Mouse (Mus musculus) cerebellum, adult 11-12 months (tissue): ENCODE results near the gene Pih1d3.

Source experiments
- DNase-seq: peaks from one replicate; pipeline ENCODE4 v3.0.0; 2022

Gene Pih1d3

GRCm38 (mm10) chr1:31222564-31222963 lies at the start of gene Pih1d3, which contains the start of gene 4931428L18Rik:
Gene Pih1d3, plus strand, starts transcription at chr1:31222838.
Gene 4931428L18Rik, minus strand, starts transcription at chr1:31222684.
- no peak for DNase-seq

GRCm38 (mm10) chr1:31175401-31175800 lies 47.2 kb upstream of the Pih1d3 start:
- DNase-seq, result no peak

GRCm38 (mm10) chr1:31176101-31176500 lies 46.5 kb upstream of the Pih1d3 start, which contains the start of gene Lgsn:
Gene Lgsn, plus strand, starts transcription at chr1:31176401.
- no peak for DNase-seq

DNA sequence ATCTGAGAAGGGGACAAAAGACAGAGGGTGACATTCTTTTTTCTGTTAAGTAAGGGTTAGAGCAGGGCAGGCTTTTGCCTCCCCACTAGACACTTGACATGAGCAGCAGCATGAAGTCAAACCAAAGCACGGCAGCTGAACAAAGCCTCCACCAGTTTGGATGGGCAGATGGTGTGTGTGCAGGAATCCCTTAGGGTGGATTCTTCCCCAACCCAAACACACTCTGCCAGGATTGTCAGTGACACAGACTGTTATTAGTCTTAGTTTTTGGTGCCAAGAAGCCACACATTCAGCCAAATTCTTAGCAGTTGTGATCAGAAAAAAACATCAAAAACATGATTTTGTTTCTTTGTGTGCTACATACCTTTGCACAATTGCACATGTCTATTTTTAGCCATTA lies 44.4 kb upstream of the Pih1d3 start:
- peak; percentile 13 for DNase-seq

GRCm38 (mm10) chr1:31190237-31190866 lies 32.3 kb upstream of the Pih1d3 start:
- DNase-seq, result no peak

DNA sequence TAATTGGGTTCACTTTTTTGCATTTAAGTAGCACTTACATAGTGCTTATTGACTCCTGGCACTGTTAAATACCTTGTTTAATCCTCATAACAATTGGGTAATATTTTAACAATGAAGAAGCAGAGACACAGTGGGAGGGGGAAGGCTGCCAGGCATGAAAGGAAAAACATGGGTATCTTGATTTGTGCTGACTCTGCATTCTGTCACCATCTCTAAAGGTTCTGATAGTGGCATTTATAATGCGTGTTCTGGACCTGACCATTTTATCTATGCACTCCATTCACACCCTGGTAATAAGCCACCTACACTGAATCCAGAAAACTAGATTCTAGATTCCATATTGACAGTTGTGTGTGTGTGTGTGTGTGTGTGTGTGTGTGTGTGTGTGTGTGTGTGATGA lies 27.0 kb upstream of the Pih1d3 start:
- DNase-seq, result no peak

DNA sequence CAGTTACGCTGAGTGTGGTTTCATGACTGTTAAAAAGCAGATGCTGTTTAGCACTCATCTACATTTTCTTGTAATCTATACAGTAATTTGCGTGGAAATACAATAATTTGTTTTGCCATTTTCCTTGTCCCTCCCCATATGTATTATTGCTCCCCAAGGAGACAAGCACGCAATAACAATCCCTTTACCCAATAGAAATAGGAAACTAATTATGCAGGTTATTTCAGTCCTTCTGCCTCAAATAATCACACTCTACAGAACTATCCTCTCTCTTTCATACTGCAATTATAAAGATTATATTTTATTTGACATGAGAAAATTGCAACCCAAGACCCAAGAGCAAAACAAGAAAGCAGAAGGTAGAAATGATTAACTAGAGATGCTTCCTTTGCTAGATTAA lies 25.7 kb upstream of the Pih1d3 start:
- no peak for DNase-seq

- no peak for DNase-seq
Observed at GRCm38 (mm10) chr1:31203771-31204170, 18.9 kb upstream of the Pih1d3 start.

- DNase-seq, result no peak
Observed at GRCm38 (mm10) chr1:31205346-31205745, 17.3 kb upstream of the Pih1d3 start.

DNA sequence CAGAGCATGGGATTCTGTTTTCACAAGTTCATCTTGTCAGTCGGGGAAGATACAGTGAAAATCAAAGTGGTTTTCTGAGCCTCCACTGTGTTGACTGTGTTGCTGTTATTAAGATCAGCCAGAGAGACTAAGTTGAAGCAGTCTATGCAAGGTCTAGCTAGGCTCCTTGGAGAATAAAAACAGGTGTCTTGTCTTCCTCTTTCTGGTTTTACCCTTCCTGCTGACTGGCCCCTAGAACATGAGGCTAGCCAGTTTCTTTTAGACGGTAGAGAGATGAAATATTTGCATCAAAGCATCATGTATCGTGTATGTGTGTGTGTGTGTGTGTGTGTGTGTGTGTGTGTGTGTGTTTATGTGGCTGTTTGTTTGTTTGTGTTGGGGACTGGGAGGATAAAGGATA lies 16.9 kb upstream of the Pih1d3 start:
- no peak for DNase-seq

DNA sequence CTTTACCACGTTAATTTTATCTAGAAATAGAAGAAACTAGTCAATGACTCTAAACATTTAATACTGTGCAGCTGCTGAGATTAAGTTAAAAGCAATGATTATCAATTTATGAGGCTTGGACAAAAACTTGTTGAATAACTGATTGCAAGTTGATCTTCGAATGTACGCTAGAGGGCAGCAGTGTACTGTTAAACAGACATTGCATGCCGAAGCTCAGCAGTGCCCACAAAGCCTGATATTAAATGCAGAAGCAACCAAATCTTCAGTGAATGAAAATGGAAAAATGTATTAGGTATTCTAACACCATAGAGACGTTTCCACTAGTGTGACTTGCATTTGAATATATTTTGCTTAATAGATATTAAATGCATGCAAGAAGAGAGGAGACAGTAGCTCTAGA lies 12.5 kb upstream of the Pih1d3 start:
- DNase-seq, result no peak

DNA sequence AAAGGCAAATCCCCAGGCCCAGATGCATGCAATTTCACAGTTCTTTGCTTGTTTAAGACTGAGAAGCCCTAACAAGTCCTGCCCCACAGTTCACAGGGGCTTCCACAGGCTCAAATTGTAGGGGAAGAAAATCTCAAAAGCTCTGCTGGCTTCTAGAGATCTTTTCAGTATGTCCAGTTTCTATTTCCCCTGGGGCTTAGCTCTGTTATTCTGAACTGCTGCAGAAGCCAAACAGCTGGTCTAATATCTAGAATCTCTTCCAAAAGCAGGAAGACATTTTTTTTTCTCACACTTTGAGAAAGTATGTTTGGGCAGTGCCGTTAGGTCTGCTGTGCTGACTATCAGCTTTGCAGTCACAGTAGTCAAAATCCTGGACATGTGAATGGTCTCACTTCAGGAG lies 7.8 kb upstream of the Pih1d3 start:
- DNase-seq, result no peak

GRCm38 (mm10) chr1:31220599-31221250 lies 1.9 kb upstream of the Pih1d3 start:
- DNase-seq, result no peak

- peak; percentile 10 for DNase-seq
Observed at GRCm38 (mm10) chr1:31233319-31234036, 10.8 kb downstream of the Pih1d3 start.

DNA sequence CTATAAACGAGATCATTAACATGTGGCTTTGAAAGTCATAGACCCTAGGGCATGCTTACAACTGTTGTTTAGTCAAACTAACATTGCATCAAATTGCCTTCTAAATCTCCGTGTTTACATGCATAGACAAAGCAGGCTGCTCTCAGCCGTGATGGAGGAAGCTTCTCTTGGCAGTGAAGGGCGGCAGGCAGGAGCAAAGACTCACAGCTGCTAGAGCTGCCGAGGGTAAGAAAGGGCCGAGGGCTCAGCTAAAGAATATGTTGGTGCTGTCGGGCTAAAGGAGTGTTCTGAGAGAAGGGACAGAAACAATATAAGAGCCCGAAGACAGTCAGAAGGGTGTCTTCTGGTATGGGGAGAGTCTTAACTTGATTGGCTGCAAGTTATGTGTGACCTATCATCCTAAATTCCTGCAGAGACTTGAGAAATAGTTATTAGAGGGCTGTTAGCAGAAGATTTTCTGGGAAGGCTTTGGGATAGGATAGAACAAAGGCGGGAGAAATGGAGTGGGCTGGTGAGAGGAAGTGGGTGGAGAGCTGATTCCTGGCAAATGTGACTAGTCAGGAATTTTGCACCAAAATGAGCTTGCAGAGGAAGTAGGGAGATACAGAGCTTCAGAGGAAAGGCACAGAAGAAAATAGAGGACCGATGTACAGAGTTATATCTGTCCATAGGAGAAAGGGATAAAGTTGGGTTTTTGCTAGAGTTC lies 37.7 kb downstream of the Pih1d3 start:
- no peak for DNase-seq
